Mouse (Mus musculus) liver, embryonic 14.5 days (tissue): Measurements from ENCODE around the gene Ptpn5.

ENCODE experiments used
- CTCF ChIP-seq: IDR thresholded peaks from 2 replicates; pipeline ENCODE4 v1.5.1; 2016; ENCODE audit warnings: antibody characterized with exemption, low read depth, control low read depth
- EP300 ChIP-seq: IDR thresholded peaks from 2 replicates; pipeline ENCODE4 v1.6.1; 2016; ENCODE audit warnings: antibody characterized with exemption, low read depth

DNA sequence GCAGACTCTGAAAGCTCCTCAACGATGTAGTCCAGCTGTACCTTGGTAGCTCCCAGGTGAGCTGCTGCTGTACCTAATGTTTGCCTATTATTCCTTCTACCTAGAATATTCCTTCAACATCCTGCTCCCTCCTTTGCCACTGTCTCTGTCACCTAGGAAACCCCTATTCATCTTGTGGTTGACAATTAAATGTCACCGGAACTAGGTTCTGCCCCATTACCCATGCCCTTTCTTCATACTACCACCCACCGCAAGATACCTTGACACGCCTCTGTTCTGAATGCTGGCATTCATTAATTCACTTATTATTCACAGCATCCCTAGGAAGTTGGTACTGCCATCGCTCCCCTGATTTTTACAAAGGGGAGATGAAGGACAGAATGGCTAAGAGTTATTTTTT, 39.5 kb downstream of the Ptpn5 start:
- TF ChIP-seq CTCF (no peak), EP300 (no peak)
